Mouse (Mus musculus) adipocyte (in vitro differentiated cells): ENCODE data around the gene Lat.

ENCODE experiments used
- DNase-seq: peaks from one replicate; pipeline ENCODE4 v3.0.0-alpha.2; 2016; ENCODE audit warnings: low spot score

Lat gene

GRCm38 (mm10) chr7:126367636-126368035 lies 1.7 kb downstream of the Lat start:
- DNase-seq, result no peak

GRCm38 (mm10) chr7:126363038-126363437 lies 6.3 kb downstream of the Lat start:
- no peak for DNase-seq

DNA sequence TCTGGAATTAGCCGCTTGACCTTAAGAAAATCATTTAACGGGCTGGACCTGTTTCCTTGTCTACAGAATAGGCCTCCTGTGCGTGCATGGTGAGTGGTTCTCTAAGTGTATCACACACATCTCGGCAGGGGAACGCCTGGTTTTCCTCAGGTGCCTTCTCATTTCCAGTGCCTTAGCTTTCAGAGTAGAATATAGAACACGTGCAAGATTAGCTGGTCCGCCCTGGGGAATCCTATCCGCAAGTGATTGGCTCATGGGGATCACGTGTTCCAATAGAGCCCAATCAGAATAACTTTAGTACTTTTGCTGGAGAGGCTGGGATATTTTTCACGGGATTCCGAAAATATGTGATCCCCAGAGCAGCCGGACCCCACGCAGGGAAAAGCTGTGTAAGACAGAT lies 10.3 kb downstream of the Lat start:
- DNase-seq, result no peak

DNA sequence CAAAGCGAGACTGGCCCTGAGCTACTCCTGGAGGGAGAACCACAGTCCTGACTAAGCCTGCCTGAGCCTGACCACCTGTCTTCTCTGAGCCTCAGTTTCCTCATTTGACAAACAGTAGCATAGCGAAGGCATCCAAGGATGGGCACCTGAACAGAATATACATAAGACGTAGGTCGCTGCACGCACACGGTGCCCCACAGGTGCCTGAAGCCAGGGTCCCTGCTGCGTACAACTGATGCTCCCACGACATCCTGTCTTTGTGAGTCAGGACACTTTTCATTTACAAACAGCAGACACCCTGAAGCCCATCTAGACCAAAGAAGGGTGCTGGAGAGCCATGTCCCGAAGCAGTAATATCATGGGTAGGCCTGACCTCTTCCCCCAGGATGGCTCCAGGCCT lies 11.0 kb downstream of the Lat start:
- no peak for DNase-seq

GRCm38 (mm10) chr7:126357838-126358237 lies 11.5 kb downstream of the Lat start:
- DNase-seq, result no peak

DNA sequence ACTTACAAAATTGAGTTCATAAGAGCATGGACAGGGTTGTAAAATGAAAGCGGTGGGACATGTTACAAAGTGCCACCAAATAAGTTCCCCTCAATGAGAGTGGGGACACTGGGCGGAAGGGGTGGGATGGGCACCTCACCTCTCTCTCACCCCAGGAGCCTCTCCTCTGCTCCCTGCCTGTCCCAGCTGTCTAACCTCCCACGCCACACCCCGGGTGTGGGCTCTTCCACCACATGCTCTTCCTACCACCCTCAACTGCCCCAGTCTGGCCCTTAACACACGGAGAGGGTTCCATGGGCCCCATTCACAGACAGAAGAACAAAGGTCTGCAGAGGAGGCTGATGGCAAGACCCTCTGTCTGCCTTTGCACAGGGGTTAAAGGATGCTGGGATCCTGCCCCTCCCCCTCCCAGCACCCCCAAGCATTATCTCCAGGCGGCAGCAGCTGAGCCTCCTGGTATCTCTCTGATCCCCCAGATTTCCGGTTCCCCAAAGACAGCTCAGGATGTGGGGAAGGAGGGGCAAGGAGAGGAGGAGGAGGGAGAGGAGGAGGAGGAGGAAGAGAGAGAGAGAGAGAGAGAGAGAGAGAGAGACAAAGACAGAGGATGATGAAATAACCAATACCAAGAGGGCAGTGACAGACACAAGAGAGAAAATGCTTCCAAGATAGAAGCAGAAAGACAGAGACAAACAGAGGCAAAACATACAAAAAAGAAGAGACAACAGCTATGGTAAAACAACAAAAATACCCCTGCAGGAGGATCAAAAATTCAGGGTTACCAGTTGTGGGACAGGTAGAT lies 12.4 kb downstream of the Lat start:
- DNase-seq, result no peak

- no peak for DNase-seq
These were observed 13.3 kb downstream of the Lat start for GRCm38 (mm10) chr7:126355847-126356597.

- DNase-seq, result no peak
These were observed 14.4 kb downstream of the Lat start for GRCm38 (mm10) chr7:126354738-126355614.

DNA sequence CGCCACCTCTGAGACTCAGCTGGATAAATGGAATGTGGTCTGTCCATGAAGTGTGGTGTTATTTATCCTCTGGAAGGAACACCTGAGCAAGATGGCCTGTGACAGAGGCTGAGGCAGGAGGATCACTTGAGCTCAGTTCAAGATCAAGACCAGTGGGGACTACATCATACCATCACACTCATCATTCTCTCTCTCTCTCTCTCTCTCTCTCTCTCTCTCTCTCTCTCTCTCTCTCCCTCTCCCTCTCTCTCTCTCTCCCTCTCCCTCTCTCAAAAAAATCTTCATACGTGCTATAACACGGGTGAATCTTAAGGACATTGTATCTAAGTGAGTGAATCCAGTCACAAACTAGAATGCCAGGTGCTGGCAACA lies 15.4 kb downstream of the Lat start:
- no peak for DNase-seq

DNA sequence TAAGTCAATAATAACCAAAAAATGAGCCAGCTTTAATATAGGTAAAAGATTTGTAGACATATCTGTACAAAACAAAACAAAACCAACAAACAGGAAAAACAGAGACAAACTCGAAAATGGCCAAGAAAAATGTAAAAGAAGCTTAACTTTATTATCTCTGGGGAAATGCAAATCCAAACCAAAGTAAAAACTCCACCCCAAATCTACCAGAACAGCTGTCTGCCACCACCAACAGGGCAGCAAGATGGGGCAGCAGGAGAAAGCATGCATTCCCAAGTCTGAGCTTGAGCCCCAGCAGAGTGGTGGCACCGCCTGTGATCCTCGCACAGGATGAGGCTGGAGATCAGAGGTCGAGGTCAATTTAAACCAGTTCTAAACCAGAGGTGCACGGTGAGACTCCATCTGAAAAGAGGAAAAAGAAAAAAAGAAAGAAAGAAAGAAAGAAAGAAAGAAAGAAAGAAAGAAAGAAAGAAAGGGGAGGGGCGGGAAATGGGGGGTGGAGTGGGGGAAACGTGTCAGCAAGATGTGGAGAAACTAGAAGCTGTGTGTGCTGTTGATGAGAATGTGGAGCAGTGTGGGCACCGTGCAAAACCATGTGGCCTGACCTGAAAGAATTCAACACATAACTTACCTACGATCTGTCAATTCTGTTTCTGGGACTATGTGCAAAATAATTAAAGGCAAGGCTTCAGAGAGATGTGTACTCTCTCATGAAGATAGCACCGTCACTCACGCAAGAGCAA lies 15.9 kb downstream of the Lat start:
- DNase-seq, result no peak

- DNase-seq, result no peak
These were observed 17.9 kb downstream of the Lat start for GRCm38 (mm10) chr7:126351419-126351951.

DNA sequence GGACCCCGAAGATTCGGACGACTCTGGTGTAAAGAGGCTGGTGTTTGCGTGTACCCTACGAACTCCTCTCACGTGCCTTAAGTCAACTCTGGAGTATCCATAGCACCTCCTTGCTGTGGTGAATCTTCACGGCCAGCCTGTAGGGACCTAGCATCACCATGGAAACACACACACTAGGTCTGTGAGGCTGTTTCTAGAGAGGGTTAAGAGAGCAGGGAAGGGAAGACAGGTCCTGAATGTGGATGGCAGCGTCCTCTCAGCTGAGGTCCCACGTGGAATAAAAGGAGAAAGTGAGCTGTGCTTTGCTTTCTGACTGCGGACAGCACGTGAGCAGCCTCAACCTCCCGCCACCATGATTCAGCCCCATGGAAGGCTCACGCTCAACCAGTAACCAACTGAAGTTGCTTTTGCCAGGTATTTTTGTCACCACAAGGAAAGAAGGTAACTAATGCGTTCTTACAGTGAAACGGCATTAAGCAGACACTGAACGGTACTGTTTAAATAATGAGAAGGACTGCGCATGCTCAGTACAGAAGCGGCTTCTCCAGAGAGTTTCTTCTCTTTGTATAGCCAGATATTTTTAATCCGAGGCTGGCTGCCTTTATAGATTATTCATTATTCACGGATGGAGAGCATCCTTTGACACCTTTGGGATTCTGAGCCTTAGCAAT lies 18.5 kb downstream of the Lat start:
- no peak for DNase-seq

- no peak for DNase-seq
These were observed 21.1 kb downstream of the Lat start for GRCm38 (mm10) chr7:126348293-126348692.

DNA sequence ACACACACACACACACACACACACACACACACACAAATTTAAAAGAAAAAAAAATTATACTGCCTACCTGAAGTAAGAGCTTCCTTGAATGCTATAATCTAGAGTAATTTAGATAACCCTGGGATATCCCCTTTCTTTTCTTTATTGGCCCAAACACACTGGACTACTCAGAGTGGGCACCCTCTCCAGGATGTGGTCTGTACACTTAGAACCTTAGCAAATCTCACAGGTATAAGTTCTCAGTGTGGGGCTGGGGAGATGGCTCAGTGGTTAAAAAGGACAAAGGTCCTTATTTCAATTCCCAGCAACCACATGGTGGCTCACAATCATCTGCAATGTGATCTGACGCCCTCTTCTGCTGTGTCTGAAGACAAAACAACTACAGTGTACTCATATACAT lies 22.3 kb downstream of the Lat start:
- no peak for DNase-seq

- DNase-seq, result no peak
These were observed 23.4 kb downstream of the Lat start for GRCm38 (mm10) chr7:126345969-126346368.

GRCm38 (mm10) chr7:126345557-126345956 lies 23.8 kb downstream of the Lat start:
- DNase-seq, result no peak

- no peak for DNase-seq
These were observed 28.5 kb downstream of the Lat start for GRCm38 (mm10) chr7:126340896-126341295.

- DNase-seq, result no peak
These were observed 29.2 kb downstream of the Lat start for GRCm38 (mm10) chr7:126340206-126340618.

- no peak for DNase-seq
These were observed 29.8 kb downstream of the Lat start for GRCm38 (mm10) chr7:126339521-126339971.

DNA sequence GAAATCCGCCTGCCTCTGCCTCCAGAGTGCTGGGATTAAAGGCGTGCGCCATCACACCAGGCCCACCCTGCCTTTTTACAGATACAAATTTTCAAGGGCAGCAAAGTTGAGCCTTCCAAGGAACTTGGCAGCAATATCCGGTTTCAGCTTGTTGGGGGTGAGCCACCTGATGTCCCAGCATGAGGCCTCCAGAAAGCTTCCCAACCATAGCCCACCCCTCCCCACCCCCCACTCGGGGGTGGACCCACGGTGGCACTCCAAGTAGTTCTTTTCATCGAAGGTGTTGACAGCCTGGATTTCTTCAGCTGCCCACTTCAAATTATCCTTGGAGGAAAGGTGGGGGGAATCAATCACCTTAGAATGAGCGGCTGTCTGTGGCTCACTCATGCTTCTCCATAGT lies 30.5 kb downstream of the Lat start:
- no peak for DNase-seq

- DNase-seq, result no peak
These were observed 33.8 kb downstream of the Lat start for GRCm38 (mm10) chr7:126335556-126335955.
